Mouse (Mus musculus): ENCODE results near the gene C2cd4b. TPM values are rescaled to one million over a fixed set of nuclear protein-coding genes. Genes with fewer than 3 reads are reported as not detected.

The C2cd4b gene
- polyA plus RNA-seq (2017; shearing (Covaris generic)): 3.8 TPM

GRCm38 (mm10) chr9:67759163-67759955 lies at the start of gene C2cd4b:
Gene C2cd4b (plus strand): TSS chr9:67759437.

Other genes with a start within 250 kb of the C2cd4b start
- gene Tln2, start 199.7 kb upstream of the C2cd4b start, polyA plus RNA-seq (2017; shearing (Covaris generic)): 0.20 TPM
- gene C2cd4a, start 72.9 kb downstream of the C2cd4b start, polyA plus RNA-seq (2017; shearing (Covaris generic)): not detected
- 18.0 TPM for gene Vps13c, start 81.0 kb downstream of the C2cd4b start, polyA plus RNA-seq (2017; shearing (Covaris generic))